8 mouse cellular contexts compared by ENCODE assay signal in the genomic region with DNA sequence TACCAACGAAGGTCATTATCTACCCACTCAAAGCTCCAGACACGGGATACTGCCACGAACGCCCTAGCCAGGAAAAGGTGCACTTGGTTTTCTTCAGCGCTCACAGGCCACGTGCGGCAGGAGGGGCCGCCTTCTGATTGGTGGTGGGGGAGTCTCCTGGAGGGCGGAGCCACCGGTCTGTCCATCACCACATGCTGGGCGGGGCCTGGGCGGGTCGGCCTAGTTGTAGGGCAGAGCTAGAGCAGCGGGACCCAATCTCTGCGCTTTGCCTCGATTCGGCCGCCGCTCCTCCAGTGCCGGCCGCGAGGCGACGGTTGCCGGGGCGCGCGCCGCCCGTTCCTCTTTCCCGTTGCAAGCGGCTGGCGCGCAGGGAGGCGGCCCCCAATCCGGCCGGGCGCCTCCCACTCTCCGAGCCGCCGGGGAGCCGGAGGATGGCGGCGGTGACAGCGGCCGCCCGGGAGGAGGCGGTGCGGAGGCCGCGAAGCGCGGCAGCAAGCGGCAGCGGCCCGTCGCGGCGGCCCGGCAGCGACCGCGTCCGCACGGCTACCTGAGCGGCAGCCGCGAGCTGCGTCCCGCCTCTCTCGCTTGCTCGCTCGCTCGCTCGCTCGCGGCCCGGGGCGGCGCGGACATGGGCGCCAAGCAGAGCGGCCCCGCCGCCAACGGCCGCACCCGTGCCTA. TPM values are rescaled to one million over a fixed set of nuclear protein-coding genes. Genes with fewer than 3 reads are reported as not detected.
A peak's percentile ranks its signal among the peaks of the same experiment; 100 is the strongest.
DNase-seq lines count a peak whose midpoint lies in the region; ATAC-seq and TF ChIP-seq lines count a peak whose summit lies in the region.

A gene (plus strand): TSS at position 529 of the 678 bp plus-strand sequence.

- no peaks in the 10 kb centered on the region for H3K9me3 ChIP-seq in megakaryocyte, embryonic 14.5 days

- H3K27me3 ChIP-seq in megakaryocyte, embryonic 14.5 days (replicated peaks) = no peaks in the 10 kb centered on the region

- DNase-seq in gastrocnemius, adult 8-10 months (ENCODE audit: low spot score in 2 of 2) = peak; percentile 88 to 93
- peak; percentile 75 for DNase-seq in hindlimb bud, embryonic 11.5 days (ENCODE audit: extremely low spot score, low read depth, low spot score)
- DNase-seq in left cerebral cortex, adult 8-10 months (ENCODE audit: low spot score in 2 of 2) = peak; percentile 84 to 92
- peak; percentile 96 to 98 for DNase-seq in right cerebral cortex, postnatal 10 days (ENCODE audit: low spot score in 2 of 2)
- peak; percentile 84 for DNase-seq in urinary bladder, postnatal 25 days (ENCODE audit: low spot score)

- peak within 1 kb of the TSS; percentile 48 for H3K4me3 ChIP-seq in cortical plate, adult 2 months (ENCODE audit: insufficient read depth, low read length)
- peak within 1 kb of the TSS; percentile 96 for H3K4me3 ChIP-seq in megakaryocyte, embryonic 14.5 days (replicated peaks)

- H3K36me3 ChIP-seq in megakaryocyte, embryonic 14.5 days (replicated peaks; ENCODE audit: low read length) = peaks cover 2% of the 10 kb centered on the region

- peak within 1 kb of the TSS; percentile 76 for H3K27ac ChIP-seq in cortical plate, adult 2 months (ENCODE audit: insufficient read depth, low read length)

- TF ChIP-seq CTCF in cortical plate, adult 2 months (IDR thresholded peaks at IDR 0.05; ENCODE audit: extremely low read depth, insufficient read depth, low read length) = no peak

- TF ChIP-seq POLR2A in cortical plate, adult 2 months (IDR thresholded peaks at IDR 0.05; ENCODE audit: extremely low read depth, insufficient read depth, low read length) = peak; percentile 94

- peaks cover 5% of the 10 kb centered on the region; the same call in 1 of the 2 replicates for H3K4me1 ChIP-seq in cortical plate, adult 2 months (ENCODE audit: control insufficient read depth, insufficient read depth, low read length)
- H3K4me1 ChIP-seq in megakaryocyte, embryonic 14.5 days = peaks cover 59% of the 10 kb centered on the region

- peak; percentile 81 for ATAC-seq in activated CD4-positive, CD25-positive, alpha-beta regulatory T cell, adult 4 months

RNA-seq across cellular contexts. Expression of the gene that starts here (rescaled TPM):
- polyA plus RNA-seq in activated CD4-positive, CD25-positive, alpha-beta regulatory T cell, adult 4 months (2017; shearing (Covaris generic)) = 10 to 100 TPM; 19.6 to 27.1 TPM
- 6.6 and 8.1 TPM in 2 replicates for polyA plus RNA-seq in cortical plate, adult 2 months (2012; rRNA removed)
- 10 to 100 TPM; 13.0 to 18.4 (median 16.1) TPM for total RNA-seq in gastrocnemius, adult 8-10 months (2022)
- 10 to 100 TPM; 13.6 to 18.4 (median 15.2) TPM for total RNA-seq in left cerebral cortex, adult 8-10 months (2022)
- 15.8 and 22.0 TPM in 2 replicates for polyA plus RNA-seq in megakaryocyte, embryonic 14.5 days (2012; ENCODE audit: insufficient read depth, low replicate concordance)

Comparison
In these comparisons a context has a peak if more than half of its experiments do, and no peak if none do; other contexts are left out.
1. Peak in every context shown above with its lines: DNase-seq, ATAC-seq, H3K4me3 ChIP-seq and H3K27ac ChIP-seq.